Mouse (Mus musculus) neutrophil, adult 5-6 weeks (primary cell): ENCODE measurements at regions not wholly inside any gene's neighbourhood (a gene's known extent, or its start where the extent isn't known, plus 50 kb on each side); places are given as distances from the start of the nearest gene placed in this dataset.

Source experiments
- ATAC-seq: fragments of 151-379, 151-347 bp; 2 replicates; pipeline ENCODE4 v1.8.0; 2017; ENCODE audit warnings: mild to moderate bottlenecking, moderate TSS enrichment; ENCODE audit not compliant: insufficient number of reproducible peaks, poor library complexity, low FRiP score, severe bottlenecking; ENCODE audit errors: extremely low read depth

DNA sequence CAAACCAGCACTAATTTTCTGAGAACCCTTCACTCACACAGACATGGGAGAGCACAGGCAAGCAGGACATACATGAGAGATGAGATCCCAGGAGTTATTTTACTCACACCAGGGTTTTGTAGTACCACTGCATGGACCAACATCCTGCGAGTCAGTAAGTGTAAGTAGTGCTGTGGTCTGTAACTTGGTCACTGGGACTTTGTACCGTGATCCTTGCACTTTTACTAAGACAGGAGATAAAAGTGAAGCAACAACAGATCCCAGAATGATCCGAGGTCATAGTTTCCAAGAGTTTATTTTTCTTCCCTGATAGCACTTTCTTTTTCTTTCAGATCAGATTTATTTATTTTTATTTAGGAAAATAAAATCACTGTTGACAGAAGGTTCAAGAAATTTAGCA lies 54.1 kb upstream of the Mtap start:
- ATAC-seq, result no peak

- no peak for ATAC-seq
Observed at GRCm38 (mm10) chr4:89078485-89078884, 58.4 kb upstream of the Mtap start.

- no peak for ATAC-seq
Observed at GRCm38 (mm10) chr4:89074705-89075104, 62.2 kb upstream of the Mtap start.

DNA sequence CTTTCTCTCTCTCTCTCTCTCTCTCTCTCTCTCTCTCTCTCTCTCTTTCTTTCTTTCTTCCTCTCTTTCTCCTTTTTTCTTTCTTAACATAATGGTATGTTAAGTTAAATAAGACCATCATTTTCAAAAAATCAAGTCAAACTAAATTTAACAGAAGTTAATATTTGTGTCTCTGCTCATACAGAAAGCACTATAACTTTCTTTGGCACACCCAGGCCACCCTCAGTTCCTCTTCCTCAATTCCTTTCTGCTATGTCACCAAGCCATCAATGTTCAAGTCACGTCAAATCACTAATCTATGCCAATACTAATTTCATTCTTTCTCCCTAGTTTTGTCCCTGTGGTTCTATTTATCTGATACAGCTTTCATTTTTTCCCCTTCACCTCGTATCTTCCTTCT lies 66.5 kb upstream of the Mtap start:
- ATAC-seq, result peak; percentile 87

DNA sequence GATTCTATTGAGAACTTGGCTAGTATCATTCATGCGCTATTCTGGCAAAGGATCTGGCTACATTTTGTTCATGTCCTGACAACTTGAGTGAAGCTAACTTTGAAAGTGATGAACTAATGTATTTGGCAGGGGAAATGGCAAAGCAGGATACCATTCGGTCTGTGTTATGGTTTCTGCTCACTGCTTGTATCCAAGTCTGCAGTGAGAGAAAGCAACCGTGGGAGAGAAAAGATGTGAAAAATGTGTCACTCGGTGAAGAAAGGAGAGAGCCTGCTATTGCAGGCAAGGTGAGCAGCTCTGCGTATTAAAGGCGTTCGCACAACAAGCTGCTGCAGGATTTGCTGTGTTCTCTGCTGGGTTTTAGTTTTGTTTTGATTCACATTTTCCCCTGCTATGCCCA lies 72.5 kb upstream of the Mtap start:
- ATAC-seq, result no peak

- ATAC-seq, result no peak
Observed at GRCm38 (mm10) chr4:89062384-89062783, 74.5 kb upstream of the Mtap start.

DNA sequence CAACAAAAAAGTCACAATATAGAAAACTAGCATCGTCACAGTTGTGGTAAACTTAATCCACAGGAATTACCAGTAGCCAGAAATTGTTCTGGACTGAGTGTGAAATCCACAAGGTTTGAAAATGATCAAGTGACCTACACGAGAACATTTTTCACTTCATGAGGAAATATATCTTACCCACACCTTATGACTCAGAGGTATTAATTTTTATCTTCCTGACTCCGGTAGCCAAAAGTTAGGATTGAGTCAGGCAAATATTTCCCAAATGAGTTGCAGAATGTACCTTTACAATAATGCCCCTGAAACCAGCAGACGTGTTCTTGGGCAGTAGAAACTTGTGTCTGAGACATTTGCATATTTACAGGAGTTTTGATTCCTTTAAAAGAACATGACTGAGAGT lies 75.3 kb upstream of the Mtap start:
- no peak for ATAC-seq

GRCm38 (mm10) chr4:89057573-89057972 lies 79.3 kb upstream of the Mtap start:
- ATAC-seq, result no peak

DNA sequence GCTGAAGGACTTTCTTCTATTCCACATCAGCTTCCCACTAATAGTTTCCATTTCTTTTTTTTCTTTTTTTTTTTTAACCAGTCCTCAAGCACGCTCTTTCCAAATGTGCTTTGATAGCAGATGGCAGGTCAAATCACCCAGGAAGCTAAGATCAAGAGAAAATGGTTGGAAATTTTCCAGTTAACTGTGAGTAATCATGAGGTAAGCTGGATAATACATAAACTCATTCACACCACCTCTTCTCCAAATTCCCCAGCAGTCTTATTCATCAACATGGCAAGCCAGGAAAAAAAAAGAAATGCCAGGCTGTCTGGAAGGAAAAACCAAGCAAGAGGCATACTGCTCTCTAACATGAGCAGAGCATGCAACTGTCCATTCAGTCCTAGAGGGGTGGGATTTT lies 79.8 kb upstream of the Mtap start:
- ATAC-seq, result no peak

DNA sequence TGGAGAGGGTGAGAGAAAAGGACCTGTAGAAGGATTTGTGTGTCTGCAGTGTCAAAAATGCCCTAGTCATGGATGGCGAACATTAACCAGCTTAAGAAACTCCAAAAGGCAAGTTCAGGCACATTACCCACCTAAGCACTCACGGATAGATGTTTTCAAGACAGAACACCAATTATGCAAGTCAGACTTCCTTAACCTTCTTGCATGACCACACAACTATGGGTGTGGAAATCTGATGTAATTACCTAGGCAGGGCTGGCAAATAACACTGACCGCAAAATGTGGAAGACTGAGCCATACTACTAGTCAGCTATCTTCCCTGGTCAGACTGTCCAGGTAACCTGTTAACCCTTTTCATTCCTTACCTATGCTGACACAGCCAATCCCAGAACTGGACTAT lies 81.0 kb upstream of the Mtap start:
- peak; percentile 96 for ATAC-seq

DNA sequence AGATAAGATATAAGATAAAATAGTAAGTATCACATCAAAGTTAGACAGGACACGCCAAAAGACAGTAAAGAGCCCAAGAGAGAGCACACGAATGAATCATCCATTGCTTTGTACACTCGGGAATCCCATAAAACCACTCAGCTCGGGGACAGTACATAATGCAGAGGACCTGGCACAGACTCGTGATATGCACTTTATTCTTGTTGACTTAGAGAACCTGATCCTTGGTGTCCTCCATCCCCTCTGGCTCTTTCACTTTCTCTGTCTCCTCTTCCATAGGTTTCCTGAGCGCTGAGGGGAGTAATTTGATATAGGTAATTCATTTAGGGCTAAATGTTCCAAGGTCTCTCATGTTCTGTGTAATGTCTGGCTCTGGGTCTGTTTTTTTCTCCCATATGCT lies 83.3 kb upstream of the Mtap start:
- no peak for ATAC-seq

- ATAC-seq, result peak; percentile 81
Observed at GRCm38 (mm10) chr4:89051897-89052296, 85.0 kb upstream of the Mtap start.

GRCm38 (mm10) chr4:89050551-89051199 lies 86.2 kb upstream of the Mtap start:
- no peak for ATAC-seq

DNA sequence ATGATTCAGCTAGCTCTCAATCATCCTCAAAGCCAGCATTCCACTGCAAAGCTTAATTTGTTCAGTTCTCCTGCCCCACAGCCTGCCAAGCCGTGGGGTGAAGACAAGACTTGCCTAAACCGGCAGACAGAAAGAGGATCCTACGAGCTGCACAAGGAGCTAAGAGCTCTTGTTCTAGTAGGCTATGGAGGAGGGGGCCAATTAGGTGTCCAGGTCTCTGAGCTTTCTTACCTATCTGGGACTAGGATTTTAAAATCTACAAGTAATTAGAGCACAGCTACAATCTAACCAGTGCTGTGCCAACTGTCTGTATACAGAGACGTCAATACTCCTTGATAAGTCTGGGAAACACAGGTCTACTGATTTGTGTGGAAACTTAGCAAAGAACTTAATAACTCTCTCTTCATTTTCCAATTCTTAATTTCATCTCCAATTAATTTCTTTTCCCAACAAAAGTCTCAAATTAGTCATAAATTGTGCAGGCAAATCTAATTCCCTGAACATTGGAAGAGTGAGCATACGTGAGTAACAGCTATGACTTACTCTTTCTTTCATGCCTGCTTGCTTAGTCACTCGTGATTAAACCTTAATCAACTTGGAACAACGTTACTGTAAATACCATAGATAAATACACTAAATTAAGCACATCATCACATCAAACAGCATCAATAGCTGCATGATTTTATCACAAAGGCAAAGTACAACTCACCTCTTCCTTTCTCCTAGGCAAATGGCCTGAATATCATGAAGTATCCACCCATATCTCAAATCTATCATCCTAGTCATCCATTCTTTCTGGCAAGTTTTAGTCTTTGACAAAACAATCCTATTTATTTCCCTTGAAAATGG lies 87.1 kb upstream of the Mtap start:
- ATAC-seq, result no peak

DNA sequence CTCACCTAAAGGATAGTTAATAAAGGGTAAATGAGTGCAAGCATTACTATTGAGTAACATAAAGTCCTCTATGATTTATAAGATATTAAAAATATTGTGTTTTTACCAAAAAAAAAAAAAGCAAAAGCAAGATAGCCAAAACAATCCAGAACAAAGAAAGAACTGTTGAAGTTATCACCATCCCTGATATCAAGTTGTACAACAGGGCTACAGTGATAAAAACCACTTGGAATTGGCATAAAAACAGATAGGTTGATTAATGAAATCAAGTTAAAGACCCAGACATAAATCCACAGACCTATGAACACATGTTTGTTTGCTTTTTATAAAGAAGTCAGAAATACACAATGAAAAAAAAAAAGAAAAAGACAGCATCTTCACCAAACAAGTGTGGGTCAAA lies 92.4 kb upstream of the Mtap start:
- no peak for ATAC-seq

DNA sequence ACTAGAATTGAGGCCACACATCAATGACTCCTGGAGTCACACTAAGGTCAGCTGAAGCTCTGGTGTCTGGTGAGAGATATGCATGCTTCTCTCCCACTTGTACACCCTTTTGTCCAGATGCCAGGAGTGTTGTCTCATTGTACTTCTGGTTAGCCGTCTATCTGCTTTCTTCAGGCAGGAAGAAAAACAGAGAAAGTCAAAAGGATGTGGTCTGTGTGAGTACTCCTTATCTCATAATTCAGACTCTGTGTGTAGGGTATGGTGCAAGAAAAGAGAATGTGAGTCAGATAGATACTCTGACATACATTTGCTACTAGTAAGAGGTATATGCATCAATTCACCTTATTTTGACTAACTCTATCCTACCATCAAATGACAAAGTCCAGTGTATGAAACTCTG lies 92.9 kb upstream of the Mtap start:
- ATAC-seq, result no peak

DNA sequence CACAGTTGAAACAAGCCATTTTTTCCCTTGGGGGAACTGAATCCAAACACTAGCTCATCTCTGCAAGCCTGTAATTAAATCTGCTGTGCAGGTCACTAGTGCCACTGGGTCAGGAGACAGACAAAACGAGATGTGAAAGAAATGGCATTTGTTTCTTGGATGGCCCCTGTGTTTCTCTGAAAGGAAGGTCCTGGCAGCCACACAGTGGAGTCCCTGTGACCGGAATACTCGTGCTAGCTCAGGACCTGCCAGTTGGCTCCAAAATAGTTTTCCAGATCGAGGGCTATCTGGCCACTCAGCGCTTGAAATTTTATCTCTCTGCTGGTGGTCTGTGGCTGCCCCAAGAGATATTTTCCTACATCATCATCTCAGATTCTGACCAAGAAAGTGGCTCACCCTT lies 96.1 kb upstream of the Mtap start:
- no peak for ATAC-seq

- ATAC-seq, result no peak
Observed at GRCm38 (mm10) chr4:89038906-89039305, 98.0 kb upstream of the Mtap start.

DNA sequence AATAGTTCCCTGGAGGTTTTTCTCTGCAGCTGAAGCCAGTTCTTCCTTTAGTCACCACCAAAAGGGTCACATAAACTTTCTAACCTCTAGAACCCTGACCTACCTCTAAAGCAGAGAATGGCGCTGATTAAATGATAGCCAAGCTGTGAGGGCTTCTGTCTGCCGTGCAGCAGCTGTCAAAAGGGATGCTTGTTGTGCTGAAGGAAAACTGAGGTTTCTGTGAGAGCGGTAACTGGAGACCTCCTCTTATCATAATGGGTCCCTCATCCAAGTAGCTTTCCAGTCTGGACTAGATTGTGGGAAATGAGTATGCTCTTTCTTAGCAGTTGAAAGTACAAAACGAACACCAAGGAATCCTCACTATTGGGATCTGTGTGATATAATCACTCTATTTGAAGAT lies 98.8 kb upstream of the Mtap start:
- ATAC-seq, result no peak

GRCm38 (mm10) chr4:89034822-89035221 lies 102.1 kb upstream of the Mtap start:
- no peak for ATAC-seq

DNA sequence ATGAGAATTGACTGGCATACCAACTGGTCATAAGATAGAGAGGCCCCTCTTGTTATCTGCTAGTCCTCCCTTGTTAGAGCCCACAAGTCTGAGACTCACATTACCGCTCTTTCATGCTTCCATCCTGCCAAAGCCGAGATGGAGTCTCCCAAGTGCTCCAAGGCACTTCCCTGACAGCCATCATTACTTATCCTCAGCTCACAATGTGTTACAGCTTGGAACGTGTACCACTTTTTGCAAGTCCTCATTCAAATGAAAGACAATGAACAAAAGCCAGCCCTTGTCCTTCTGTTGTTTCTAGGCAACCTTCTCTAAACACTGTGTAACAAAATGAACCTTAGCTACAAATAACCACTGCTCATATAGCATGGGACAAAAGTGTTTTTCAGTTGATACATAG lies 102.6 kb upstream of the Mtap start:
- no peak for ATAC-seq
